Mouse (Mus musculus): ENCODE data around the gene Ttc25.

- TF ChIP-seq CTCF (IDR thresholded peaks at IDR 0.05; ENCODE audit: low read depth) (no peak), EP300 (IDR thresholded peaks at IDR 0.05; ENCODE audit: low read depth) (no peak)
These were observed 39.2 kb downstream of the Ttc25 start for GRCm38 (mm10) chr11:100584561-100584961.

All from liver, embryonic 14.5 days (tissue).